In genomic region chr6:58584223-58584622, GRCm38 (mm10) we compare ENCODE assay signal across 7 mouse cellular contexts. TPM values are rescaled to one million over a fixed set of nuclear protein-coding genes. Genes with fewer than 3 reads are reported as not detected.
DNase-seq lines count a peak whose midpoint lies in the region; ATAC-seq and TF ChIP-seq lines count a peak whose summit lies in the region.
"Not testable (repeated sequence)": the region's sequence is repeated elsewhere in the genome, so short reads cannot be mapped to it uniquely, and the experiment has no call there.

Gene Abcg2 (plus strand): TSS chr6:58584523.

- WGBS in forebrain, embryonic 11.5 days = 98% methylated on average over 3 of the region's 3 CpGs
- WGBS in heart, adult 2 months = 96% methylated on average over 3 of the region's 3 CpGs
- 91% methylated on average over 3 of the region's 3 CpGs for WGBS in hindbrain, embryonic 13.5 days
- 79% methylated on average over 3 of the region's 3 CpGs for WGBS in liver, embryonic 11.5 days
- 91% methylated on average over 3 of the region's 3 CpGs for WGBS in midbrain, embryonic 15.5 days

- TF ChIP-seq CTCF in heart, adult 2 months (IDR thresholded peaks at IDR 0.05) = not testable (repeated sequence)

- H3K9ac ChIP-seq in forebrain, embryonic 11.5 days (ENCODE audit: low read length); heart, adult 2 months (ENCODE audit: low read depth, low read length); hindbrain, embryonic 13.5 days; liver, embryonic 11.5 days (ENCODE audit: low read depth, low read length); midbrain, embryonic 15.5 days: not testable (repeated sequence)

- not testable (repeated sequence) for DNase-seq in adrenal gland, postnatal 36 days; forebrain, embryonic 11.5 days (ENCODE audit: low spot score); heart, adult 2 months; layer of hippocampus, postnatal 10 days (ENCODE audit: low spot score in 2 of 2); liver, embryonic 11.5 days (ENCODE audit: low spot score)

- intact Hi-C loops in heart, adult 2 months (cut with DNase I) = not testable (repeated sequence)

- not testable (repeated sequence) for H3K9me3 ChIP-seq in forebrain, embryonic 11.5 days (ENCODE audit: control insufficient read depth, low read length); hindbrain, embryonic 13.5 days; liver, embryonic 11.5 days (ENCODE audit: control insufficient read depth, low read length); midbrain, embryonic 15.5 days

- not testable (repeated sequence) for H3K27ac ChIP-seq in forebrain, embryonic 11.5 days (ENCODE audit: low read depth, low read length); heart, adult 2 months; hindbrain, embryonic 13.5 days; liver, embryonic 11.5 days (ENCODE audit: low read depth, low read length); midbrain, embryonic 15.5 days

- TF ChIP-seq EP300 in heart, adult 2 months (IDR thresholded peaks at IDR 0.05; ENCODE audit: insufficient read depth, low read depth, low read length) = not testable (repeated sequence)

- H3K27me3 ChIP-seq in forebrain, embryonic 11.5 days (ENCODE audit: control insufficient read depth, insufficient read depth, low read length); heart, adult 2 months (ENCODE audit: control insufficient read depth, insufficient read depth, low read length); hindbrain, embryonic 13.5 days; liver, embryonic 11.5 days (replicated peaks; ENCODE audit: control insufficient read depth, insufficient read depth, low read length); midbrain, embryonic 15.5 days (replicated peaks): not testable (repeated sequence)

- not testable (repeated sequence) for H3K79me2 ChIP-seq in heart, adult 2 months (replicated peaks; ENCODE audit: control insufficient read depth, insufficient read depth, low read length)

- not testable (repeated sequence) for ATAC-seq in forebrain, embryonic 11.5 days (replicated peaks; ENCODE audit: low FRiP score); hindbrain, embryonic 13.5 days (ENCODE audit: low FRiP score); liver, embryonic 11.5 days (replicated peaks; ENCODE audit: low FRiP score); midbrain, embryonic 15.5 days (replicated peaks)

- not testable (repeated sequence) for H3K4me1 ChIP-seq in forebrain, embryonic 11.5 days (replicated peaks; ENCODE audit: control insufficient read depth, insufficient read depth, low read length); heart, adult 2 months (ENCODE audit: control insufficient read depth, insufficient read depth, low read length); hindbrain, embryonic 13.5 days (replicated peaks); liver, embryonic 11.5 days (replicated peaks; ENCODE audit: control insufficient read depth, insufficient read depth, low read length); midbrain, embryonic 15.5 days

- not testable (repeated sequence) for H3K36me3 ChIP-seq in forebrain, embryonic 11.5 days (ENCODE audit: control insufficient read depth, insufficient read depth, low read length); heart, adult 2 months (ENCODE audit: control insufficient read depth, insufficient read depth, low read length); hindbrain, embryonic 13.5 days; liver, embryonic 11.5 days (ENCODE audit: control insufficient read depth, insufficient read depth, low read length); midbrain, embryonic 15.5 days (replicated peaks)

- H3K4me2 ChIP-seq in forebrain, embryonic 11.5 days (ENCODE audit: low read depth, low read length, severe bottlenecking); hindbrain, embryonic 13.5 days; liver, embryonic 11.5 days; midbrain, embryonic 15.5 days: not testable (repeated sequence)

- TF ChIP-seq POLR2A in heart, adult 2 months (IDR thresholded peaks at IDR 0.05; ENCODE audit: insufficient read depth, low read depth, low read length) = not testable (repeated sequence)

- H3K4me3 ChIP-seq in forebrain, embryonic 11.5 days (ENCODE audit: low read depth, low read length); heart, adult 2 months; hindbrain, embryonic 13.5 days; liver, embryonic 11.5 days (ENCODE audit: low read depth, low read length); midbrain, embryonic 15.5 days: not testable (repeated sequence)

RNA-seq across cellular contexts. Expression of gene Abcg2, which starts in this region (rescaled TPM):
- 10 to 100 TPM; 26.9 to 36.5 TPM for total RNA-seq in adrenal gland, postnatal 36 days (2021)
- polyA plus RNA-seq in forebrain, embryonic 11.5 days (2014; fragmentation: Nextera tagmentation; extraction: Ambion mirVana) = 44.1 and 49.7 TPM in 2 replicates
- 10 to 100 TPM; 27.4 to 30.7 TPM for total RNA-seq in heart, adult 2 months (2021)
- 12.8 and 19.4 TPM in 2 replicates for polyA plus RNA-seq in heart, adult 2 months (2012; rRNA removed)
- polyA plus RNA-seq in hindbrain, embryonic 13.5 days (2015; fragmentation: Nextera tagmentation; extraction: Ambion mirVana) = 40.6 and 41.5 TPM in 2 replicates
- total RNA-seq in layer of hippocampus, postnatal 10 days (2021) = 10 to 100 TPM; 24.0 to 24.9 TPM
- 135 and 153 TPM in 2 replicates for polyA plus RNA-seq in liver, embryonic 11.5 days (2014; fragmentation: Nextera tagmentation; extraction: Ambion mirVana)
- polyA plus RNA-seq in midbrain, embryonic 15.5 days (2015; fragmentation: Nextera tagmentation; extraction: Ambion mirVana) = 33.3 and 37.6 TPM in 2 replicates
